In the genomic region with DNA sequence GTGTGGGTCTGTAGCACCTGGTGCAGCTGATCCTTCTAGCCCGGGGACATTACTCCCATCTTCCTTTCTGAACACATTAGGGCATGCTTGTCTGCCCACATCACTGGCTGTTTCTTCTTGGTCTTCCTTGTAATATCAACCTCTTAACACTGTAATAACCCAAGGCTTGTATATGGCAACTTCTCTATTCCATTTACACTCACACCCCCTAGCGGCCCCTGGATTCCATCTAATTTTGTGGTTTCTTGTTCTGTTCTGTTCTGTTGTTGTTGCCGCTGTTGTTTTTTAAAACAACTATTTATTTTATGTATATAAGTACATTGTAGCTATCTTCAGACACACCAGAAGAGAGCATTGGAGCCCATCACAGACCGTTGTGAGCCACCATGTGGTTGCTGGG, we compare ENCODE assay signal across 16 mouse cellular contexts. TPM values are rescaled to one million over a fixed set of nuclear protein-coding genes. Genes with fewer than 3 reads are reported as not detected.
DNase-seq lines count a peak whose midpoint lies in the region; ATAC-seq and TF ChIP-seq lines count a peak whose summit lies in the region.
"Had no signal": no experiment of that assay in that cellular context is flagged by ENCODE, and none has a peak within 500 bp of the region (broad histone marks: within the 10 kb centered on the region; RNA-seq: fewer than 3 reads in every experiment).

No protein-coding gene starts in this region.

- no peak for TF ChIP-seq CTCF in gastrocnemius, adult 2 months (IDR thresholded peaks at IDR 0.05)

- ATAC-seq in hindbrain, embryonic 13.5 days (ENCODE audit: low FRiP score): no peak
- ATAC-seq in forebrain, embryonic 14.5 days: no peak
- no peak for ATAC-seq in midbrain, embryonic 14.5 days (ENCODE audit: low FRiP score, low TSS enrichment)
- ATAC-seq: activated CD4-positive, CD25-positive, alpha-beta regulatory T cell, adult 4 months; liver, embryonic 12.5 days had no signal

- H3K27ac ChIP-seq in hindbrain, embryonic 13.5 days: no peak overlapping the region
- no peak overlapping the region for H3K27ac ChIP-seq in hindbrain, embryonic 10.5 days
- H3K27ac ChIP-seq in forebrain, embryonic 14.5 days (ENCODE audit: low read depth, low read length): no peak overlapping the region
- H3K27ac ChIP-seq in midbrain, embryonic 14.5 days (replicated peaks; ENCODE audit: low read depth, low read length): no peak overlapping the region
- H3K27ac ChIP-seq in gastrocnemius, adult 2 months: no peak overlapping the region
- H3K27ac ChIP-seq: heart, embryonic 13.5 days; liver, embryonic 12.5 days had no signal

- H3K9me3 ChIP-seq in hindbrain, embryonic 13.5 days: no peaks in the 10 kb centered on the region
- no peaks in the 10 kb centered on the region for H3K9me3 ChIP-seq in hindbrain, embryonic 10.5 days
- H3K9me3 ChIP-seq in forebrain, embryonic 14.5 days (replicated peaks; ENCODE audit: control insufficient read depth, low read length): no peaks in the 10 kb centered on the region
- H3K9me3 ChIP-seq in midbrain, embryonic 14.5 days (ENCODE audit: control insufficient read depth, low read length): no peaks in the 10 kb centered on the region
- H3K9me3 ChIP-seq: heart, embryonic 13.5 days; liver, embryonic 12.5 days had no signal

- intact Hi-C loops in gastrocnemius, adult 2 months (cut with DNase I): no loop called here

- peaks cover 68% of the 10 kb centered on the region for H3K4me1 ChIP-seq in hindbrain, embryonic 13.5 days (replicated peaks)
- peaks cover 57% of the 10 kb centered on the region for H3K4me1 ChIP-seq in hindbrain, embryonic 10.5 days (replicated peaks)
- H3K4me1 ChIP-seq in forebrain, embryonic 14.5 days (ENCODE audit: control insufficient read depth, insufficient read depth, low read length): peaks cover 22% of the 10 kb centered on the region
- H3K4me1 ChIP-seq in midbrain, embryonic 14.5 days (ENCODE audit: control insufficient read depth, insufficient read depth, low read length): peaks cover 42% of the 10 kb centered on the region

- H3K4me3 ChIP-seq in hindbrain, embryonic 13.5 days: peak overlapping the region; percentile 55
- H3K4me3 ChIP-seq in hindbrain, embryonic 10.5 days: no peak overlapping the region
- H3K4me3 ChIP-seq in forebrain, embryonic 14.5 days (ENCODE audit: low read depth, low read length): no peak overlapping the region
- no peak overlapping the region for H3K4me3 ChIP-seq in midbrain, embryonic 14.5 days (replicated peaks; ENCODE audit: low read depth, low read length)
- no peak overlapping the region for H3K4me3 ChIP-seq in gastrocnemius, adult 2 months
- H3K4me3 ChIP-seq: heart, embryonic 13.5 days; liver, embryonic 12.5 days had no signal

- H3K27me3 ChIP-seq in hindbrain, embryonic 13.5 days: peaks cover 20% of the 10 kb centered on the region
- peaks cover 61% of the 10 kb centered on the region for H3K27me3 ChIP-seq in hindbrain, embryonic 10.5 days (ENCODE audit: insufficient read depth, poor library complexity, severe bottlenecking)
- H3K27me3 ChIP-seq in forebrain, embryonic 14.5 days (replicated peaks; ENCODE audit: control insufficient read depth, insufficient read depth, low read length): peaks cover 5% of the 10 kb centered on the region
- H3K27me3 ChIP-seq in midbrain, embryonic 14.5 days (ENCODE audit: control insufficient read depth, insufficient read depth, low read length): peaks cover 10% of the 10 kb centered on the region; the same call in 1 of the 2 replicates

- DNase-seq in hindbrain, embryonic 10.5 days (ENCODE audit: low spot score): no peak
- peak; percentile 61 for DNase-seq in 3T3-L1 (ENCODE audit: low read depth, low spot score)
- DNase-seq in forebrain, embryonic 14.5 days (ENCODE audit: low spot score): no peak
- no peak for DNase-seq in midbrain, embryonic 14.5 days
- no peak for DNase-seq in gastrocnemius, adult 2 months
- no peak for DNase-seq in frontal cortex, adult 2 months (ENCODE audit: extremely low spot score in 1 of 2, low spot score in 1 of 2)
- no peak for DNase-seq in cerebellum, postnatal 14 days
- DNase-seq: adrenal gland, postnatal 36 days; cerebellum, adult 9-10 months; kidney, adult 8-10 months; left cerebral cortex, postnatal 4 days had no signal

- WGBS in hindbrain, embryonic 13.5 days: 88% methylated on average over 4 of the region's 4 CpGs
- 88% methylated on average over 4 of the region's 4 CpGs for WGBS in hindbrain, embryonic 10.5 days
- 86% methylated on average over 4 of the region's 4 CpGs for WGBS in forebrain, embryonic 14.5 days
- WGBS in midbrain, embryonic 14.5 days: 88% methylated on average over 4 of the region's 4 CpGs

- peaks cover 37% of the 10 kb centered on the region for H3K36me3 ChIP-seq in hindbrain, embryonic 13.5 days
- peaks cover 39% of the 10 kb centered on the region for H3K36me3 ChIP-seq in hindbrain, embryonic 10.5 days
- peaks cover 24% of the 10 kb centered on the region for H3K36me3 ChIP-seq in forebrain, embryonic 14.5 days (ENCODE audit: control insufficient read depth, insufficient read depth, low read length)
- peaks cover 34% of the 10 kb centered on the region for H3K36me3 ChIP-seq in midbrain, embryonic 14.5 days (ENCODE audit: control insufficient read depth, insufficient read depth, low read length)
- H3K36me3 ChIP-seq: liver, embryonic 12.5 days had no signal

- H3K9ac ChIP-seq in hindbrain, embryonic 13.5 days: peak overlapping the region; percentile 51; the same call in 1 of the 2 replicates
- H3K9ac ChIP-seq in forebrain, embryonic 14.5 days (ENCODE audit: low read length): no peak overlapping the region
- peak overlapping the region; percentile 20; the same call in 1 of the 2 replicates for H3K9ac ChIP-seq in midbrain, embryonic 14.5 days (replicated peaks; ENCODE audit: low read length)
- H3K9ac ChIP-seq: heart, embryonic 13.5 days; liver, embryonic 12.5 days had no signal

- peak overlapping the region; percentile 82 for H3K4me2 ChIP-seq in hindbrain, embryonic 13.5 days
- H3K4me2 ChIP-seq in forebrain, embryonic 14.5 days (ENCODE audit: low read length): peak overlapping the region; percentile 18; the same call in 1 of the 2 replicates
- H3K4me2 ChIP-seq in midbrain, embryonic 14.5 days (ENCODE audit: low read length): peak overlapping the region; percentile 67
- H3K4me2 ChIP-seq: heart, embryonic 13.5 days; liver, embryonic 12.5 days had no signal

RNA-seq across cellular contexts. Expression of a gene that starts 2.8 kb away (rescaled TPM):
- 114 and 119 TPM in 2 replicates for polyA plus RNA-seq in hindbrain, embryonic 13.5 days (2015; fragmentation: Nextera tagmentation; extraction: Ambion mirVana)
- polyA plus RNA-seq in hindbrain, embryonic 10.5 days (2016; fragmentation: Nextera tagmentation; extraction: Ambion mirVana): 26.5 and 43.8 TPM in 2 replicates
- 67.9 and 69.5 TPM in 2 replicates for polyA plus RNA-seq in forebrain, embryonic 14.5 days (2014; fragmentation: Nextera tagmentation; extraction: Ambion mirVana)
- 65.7 and 98.8 TPM in 2 replicates for polyA plus RNA-seq in midbrain, embryonic 14.5 days (2014; fragmentation: Nextera tagmentation; extraction: Ambion mirVana)
- under 1 TPM; 0.33 to 0.98 TPM for total RNA-seq in gastrocnemius, adult 2 months (2021)
- 33.3 and 33.4 TPM in 2 replicates for polyA plus RNA-seq in frontal cortex, adult 2 months (2012; rRNA removed)

RNA-seq across cellular contexts. Expression of a gene that starts 9.0 kb away (rescaled TPM):
- 14.3 and 14.6 TPM in 2 replicates for polyA plus RNA-seq in hindbrain, embryonic 13.5 days (2015; fragmentation: Nextera tagmentation; extraction: Ambion mirVana)
- 12.4 and 15.2 TPM in 2 replicates for polyA plus RNA-seq in hindbrain, embryonic 10.5 days (2016; fragmentation: Nextera tagmentation; extraction: Ambion mirVana)
- 8.3 and 8.8 TPM in 2 replicates for polyA plus RNA-seq in forebrain, embryonic 14.5 days (2014; fragmentation: Nextera tagmentation; extraction: Ambion mirVana)
- polyA plus RNA-seq in midbrain, embryonic 14.5 days (2014; fragmentation: Nextera tagmentation; extraction: Ambion mirVana): 8.6 and 13.1 TPM in 2 replicates
- 1 to 10 TPM in 1 of 2 experiments, under 1 TPM in 1; 0.84 to 2.3 TPM for total RNA-seq in gastrocnemius, adult 2 months (2021)
- polyA plus RNA-seq in frontal cortex, adult 2 months (2012; rRNA removed): 2.2 and 2.4 TPM in 2 replicates

RNA-seq across cellular contexts. Expression of a gene that starts 10.6 kb away (rescaled TPM):
- 45.6 and 47.0 TPM in 2 replicates for polyA plus RNA-seq in hindbrain, embryonic 13.5 days (2015; fragmentation: Nextera tagmentation; extraction: Ambion mirVana)
- 120 and 128 TPM in 2 replicates for polyA plus RNA-seq in hindbrain, embryonic 10.5 days (2016; fragmentation: Nextera tagmentation; extraction: Ambion mirVana)
- polyA plus RNA-seq in forebrain, embryonic 14.5 days (2014; fragmentation: Nextera tagmentation; extraction: Ambion mirVana): 50.8 and 51.9 TPM in 2 replicates
- polyA plus RNA-seq in midbrain, embryonic 14.5 days (2014; fragmentation: Nextera tagmentation; extraction: Ambion mirVana): 43.9 and 51.7 TPM in 2 replicates
- 10 to 100 TPM; 26.8 to 29.7 TPM for total RNA-seq in gastrocnemius, adult 2 months (2021)
- 59.9 and 67.7 TPM in 2 replicates for polyA plus RNA-seq in frontal cortex, adult 2 months (2012; rRNA removed)

RNA-seq across cellular contexts. Expression of a gene that starts 11.0 kb away (rescaled TPM):
- 3.9 and 4.5 TPM in 2 replicates for polyA plus RNA-seq in hindbrain, embryonic 13.5 days (2015; fragmentation: Nextera tagmentation; extraction: Ambion mirVana)
- 1.2 and 2.1 TPM in 2 replicates for polyA plus RNA-seq in hindbrain, embryonic 10.5 days (2016; fragmentation: Nextera tagmentation; extraction: Ambion mirVana)
- 2.9 and 3.0 TPM in 2 replicates for polyA plus RNA-seq in forebrain, embryonic 14.5 days (2014; fragmentation: Nextera tagmentation; extraction: Ambion mirVana)
- polyA plus RNA-seq in midbrain, embryonic 14.5 days (2014; fragmentation: Nextera tagmentation; extraction: Ambion mirVana): 3.0 and 4.2 TPM in 2 replicates
- total RNA-seq in gastrocnemius, adult 2 months (2021): 10 to 100 TPM; 27.9 to 32.4 TPM
- polyA plus RNA-seq in frontal cortex, adult 2 months (2012; rRNA removed): 13.4 and 14.2 TPM in 2 replicates
- total RNA-seq: neutrophil, adult 5-6 weeks had no signal
- polyA plus RNA-seq: activated CD4-positive, CD25-positive, alpha-beta regulatory T cell, adult 4 months had no signal

RNA-seq across cellular contexts. Expression of a gene that starts 17.3 kb away (rescaled TPM):
- 0.27 and 0.44 TPM in 2 replicates for polyA plus RNA-seq in hindbrain, embryonic 13.5 days (2015; fragmentation: Nextera tagmentation; extraction: Ambion mirVana)
- 0.09 and 0.20 TPM in 2 replicates for polyA plus RNA-seq in hindbrain, embryonic 10.5 days (2016; fragmentation: Nextera tagmentation; extraction: Ambion mirVana)
- polyA plus RNA-seq in forebrain, embryonic 14.5 days (2014; fragmentation: Nextera tagmentation; extraction: Ambion mirVana): 0.14 and 0.37 TPM in 2 replicates
- 0.14 and 0.35 TPM in 2 replicates for polyA plus RNA-seq in midbrain, embryonic 14.5 days (2014; fragmentation: Nextera tagmentation; extraction: Ambion mirVana)
- 1 to 10 TPM; 6.1 to 8.4 TPM for total RNA-seq in gastrocnemius, adult 2 months (2021)
- 20.2 and 20.7 TPM in 2 replicates for polyA plus RNA-seq in frontal cortex, adult 2 months (2012; rRNA removed)
- total RNA-seq: neutrophil, adult 5-6 weeks had no signal
- polyA plus RNA-seq: heart, embryonic 13.5 days; liver, embryonic 12.5 days had no signal

Comparison
In these comparisons a context has a peak if more than half of its experiments do, and no peak if none do; other contexts are left out.
1. H3K4me2 ChIP-seq: peak in every context shown above with its lines; median percentile 82 in hindbrain, embryonic 13.5 days; 67 in midbrain, embryonic 14.5 days; 18 in forebrain, embryonic 14.5 days.